Mouse (Mus musculus) cerebellum, postnatal 36 days (tissue): ENCODE data around the gene Evi2.

Experiments used
- DNase-seq, 2 experiments: peaks; one replicate each; pipeline ENCODE4 v3.0.0; 2021 to 2022; ENCODE audit warnings: mixed read lengths in 2 of 2

The Evi2 gene

DNA sequence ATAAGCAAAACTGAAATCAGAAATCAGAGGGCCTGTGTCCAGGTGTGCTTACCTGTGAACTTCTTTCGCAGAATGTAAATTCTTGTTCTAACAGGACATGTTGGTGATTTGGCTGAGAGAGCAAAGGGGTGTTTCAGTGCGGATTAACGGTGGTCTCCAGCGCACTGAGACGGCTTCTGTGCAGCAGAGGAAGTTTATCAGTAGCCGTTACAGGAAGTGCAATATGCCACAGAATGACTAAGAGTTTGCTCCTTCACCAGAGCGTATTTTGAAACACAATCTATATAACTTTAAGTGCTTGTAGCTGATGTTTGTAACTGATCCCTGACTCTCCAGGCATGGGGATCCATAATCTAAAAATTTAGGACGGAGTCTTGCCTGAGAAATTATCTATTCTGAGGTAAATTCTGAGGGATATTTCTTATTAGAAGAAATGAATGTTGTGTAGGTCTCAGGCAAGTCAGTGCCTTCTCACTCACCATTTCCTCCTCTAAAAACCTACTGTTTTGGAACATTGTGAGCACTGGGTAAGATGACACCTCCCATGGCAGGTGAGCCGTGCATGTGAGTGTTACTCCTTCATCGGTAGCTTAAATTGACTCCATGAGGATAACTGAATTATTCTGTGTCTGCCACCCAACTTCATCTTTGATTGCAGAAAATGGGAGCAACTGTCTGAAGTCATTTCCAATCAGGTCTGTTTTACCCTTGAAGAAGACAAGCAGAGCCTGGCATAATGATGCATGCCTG, 6.7 kb downstream of the Evi2 start, which contains the start of gene Evi2b:
Gene Evi2b (minus strand): TSS at position 203 of the 750 bp plus-strand sequence.
- DNase-seq, result no peak

- no peak for DNase-seq
Observed at GRCm38 (mm10) chr11:79522944-79523343, 7.4 kb downstream of the Evi2 start.

DNA sequence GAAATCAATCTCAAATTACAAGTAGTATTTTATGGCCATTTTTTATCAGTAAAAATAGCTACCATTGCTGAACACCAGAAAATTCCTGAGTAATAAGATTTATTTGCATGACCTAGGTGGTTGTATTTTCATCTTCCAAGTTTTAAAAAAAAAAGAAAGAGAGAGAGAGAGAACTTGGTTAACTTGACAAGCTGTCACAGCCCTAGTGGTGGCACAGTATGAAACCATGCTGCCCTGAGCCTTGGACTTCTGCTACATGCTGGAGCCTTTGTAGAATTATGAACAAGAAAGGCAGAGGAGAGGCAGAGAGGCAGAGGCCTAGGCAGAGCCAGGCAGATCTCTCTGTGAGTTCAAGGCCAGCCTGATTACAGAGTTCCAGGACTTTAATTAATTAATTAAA, 8.5 kb downstream of the Evi2 start:
- no peak for DNase-seq

DNA sequence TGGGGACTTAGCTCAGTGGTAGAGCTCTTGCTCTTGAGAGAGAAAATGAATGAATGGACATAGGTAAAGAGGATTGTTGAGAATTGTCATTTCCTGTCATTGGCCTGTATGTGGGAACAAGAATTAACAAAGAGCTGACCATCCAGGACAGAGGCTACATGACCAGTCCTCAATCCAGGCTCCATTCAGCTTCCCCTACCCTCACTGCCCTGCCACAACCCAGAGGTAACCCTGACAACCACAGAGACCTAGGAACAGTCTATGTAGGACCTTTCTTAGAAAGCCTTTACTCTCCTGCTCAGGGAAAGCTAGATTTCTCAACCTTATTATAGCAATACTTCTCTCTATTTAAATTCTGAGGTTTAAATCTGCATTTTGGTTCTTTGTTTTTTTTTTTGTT, 9.6 kb downstream of the Evi2 start:
- no peak for DNase-seq

DNA sequence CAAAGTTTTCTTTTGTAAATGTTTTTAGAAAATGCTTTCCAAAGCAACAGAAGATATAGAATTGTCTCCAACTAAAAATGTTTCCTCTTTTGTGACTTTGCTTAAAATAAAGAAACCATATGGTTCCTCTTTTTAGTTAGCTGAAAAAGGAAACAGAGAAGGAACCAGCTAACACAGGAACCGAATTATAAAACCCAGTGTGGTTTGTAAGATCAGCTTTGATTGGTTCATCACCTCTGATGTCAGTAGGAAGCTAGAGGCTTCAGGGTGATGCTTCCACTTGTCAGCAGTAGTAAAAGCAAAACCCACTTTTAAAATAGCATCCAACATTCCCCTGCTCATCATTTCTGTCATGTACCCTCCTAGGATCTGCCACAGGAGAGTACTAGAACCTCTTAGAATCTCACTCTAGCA, 10.5 kb downstream of the Evi2 start:
- DNase-seq, result no peak

DNA sequence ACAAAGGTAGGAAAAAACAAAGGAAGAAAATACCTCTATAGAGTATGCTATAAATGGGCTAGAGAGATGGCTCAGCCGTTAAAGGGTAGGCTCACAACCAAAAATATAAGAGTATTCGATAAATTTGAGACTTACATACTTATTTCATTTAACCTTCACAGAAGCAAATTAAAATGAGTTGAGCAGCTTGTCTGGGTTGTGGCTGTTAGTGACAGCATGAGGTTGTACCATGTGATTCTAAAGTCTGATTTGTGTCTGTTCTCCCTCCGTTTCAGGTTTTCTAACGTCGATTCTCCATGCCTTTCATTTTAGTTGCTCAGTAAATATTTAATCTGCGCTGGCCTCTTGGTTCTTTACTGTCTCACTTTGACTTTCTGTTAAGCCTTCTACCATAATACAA, 11.1 kb downstream of the Evi2 start:
- no peak for DNase-seq

DNA sequence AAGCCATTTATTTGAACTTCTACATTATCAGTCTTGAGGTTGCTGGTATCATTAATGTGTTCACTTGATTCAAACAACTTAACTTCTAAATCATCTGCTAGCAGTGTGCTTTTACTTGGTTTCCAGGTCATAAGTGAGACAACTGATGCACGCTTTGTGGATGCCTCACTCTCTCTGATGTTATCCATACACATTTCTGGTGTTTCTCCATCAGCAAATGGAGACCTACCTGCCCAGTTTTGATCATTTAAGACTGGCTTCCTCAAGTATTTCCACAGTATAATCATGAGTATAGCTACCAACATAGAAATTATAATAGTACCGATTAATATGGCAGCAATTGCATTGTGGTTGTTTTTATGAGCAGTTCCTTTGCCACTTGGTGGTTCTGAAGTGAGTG, 14.6 kb downstream of the Evi2 start:
- DNase-seq, result no peak

GRCm38 (mm10) chr11:79515331-79515730, 15.1 kb downstream of the Evi2 start:
- DNase-seq, result no peak

DNA sequence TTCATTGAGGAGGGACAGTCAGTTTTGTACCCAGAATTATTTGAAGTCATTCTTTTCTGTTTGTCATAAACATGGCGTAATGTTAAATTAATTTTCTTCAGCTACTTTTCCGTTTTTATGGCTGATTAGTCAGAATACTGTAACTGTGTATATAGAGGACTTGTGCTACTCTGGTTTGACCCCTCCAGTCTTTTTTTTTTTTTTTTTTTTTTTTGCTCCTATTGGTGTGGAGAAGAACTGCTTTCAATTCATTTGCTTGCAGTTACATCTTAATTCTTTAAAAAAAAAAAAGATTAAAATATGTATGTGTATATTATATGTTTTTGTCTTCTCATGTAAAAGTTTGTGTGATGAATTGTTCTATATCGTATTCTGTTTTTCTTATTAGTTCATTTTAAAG, 18.4 kb downstream of the Evi2 start:
- DNase-seq, result no peak

DNA sequence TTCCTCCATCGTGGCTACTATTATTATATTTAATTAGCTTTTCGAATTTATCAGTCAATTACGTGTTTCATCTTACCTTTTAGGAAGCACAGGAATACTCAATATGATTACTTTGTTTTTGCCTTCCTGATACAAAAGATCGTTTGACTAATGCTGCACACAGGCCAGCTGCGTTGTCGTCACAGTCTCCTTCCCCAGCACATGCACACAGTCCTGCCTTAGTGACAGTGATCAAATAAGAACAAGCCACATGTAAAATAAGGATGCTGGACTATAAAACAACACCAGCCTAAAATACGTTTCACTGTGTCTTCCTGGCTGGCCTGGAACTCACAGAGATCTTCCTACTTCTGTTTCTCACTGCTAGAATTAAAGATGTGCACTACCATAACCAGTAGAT, 25.9 kb downstream of the Evi2 start:
- DNase-seq, result no peak

DNA sequence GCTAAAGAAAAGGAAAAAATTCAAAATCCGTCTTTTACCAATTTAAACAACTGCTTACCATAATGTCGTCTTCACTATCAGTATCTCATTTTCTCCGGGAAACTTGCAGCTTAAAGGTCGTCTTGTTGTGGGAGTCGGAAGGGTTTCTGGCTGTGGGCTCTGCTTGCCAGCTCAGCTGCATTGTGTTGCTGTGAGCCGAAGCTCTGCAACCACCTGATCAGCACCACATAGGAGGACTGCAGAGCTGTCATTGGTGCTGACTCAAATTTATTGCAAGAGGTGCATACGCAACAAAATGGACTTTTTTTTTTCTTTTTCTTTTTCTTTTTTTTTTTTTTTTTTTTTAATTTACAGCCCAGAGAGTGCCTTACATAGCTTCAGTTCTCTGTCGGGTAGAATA, 26.5 kb downstream of the Evi2 start, which contains the start of gene Omg:
Gene Omg (minus strand): TSS at position 240 of the 400 bp plus-strand sequence.
- peak in 1 of 2 experiments; percentile 8 for DNase-seq

DNA sequence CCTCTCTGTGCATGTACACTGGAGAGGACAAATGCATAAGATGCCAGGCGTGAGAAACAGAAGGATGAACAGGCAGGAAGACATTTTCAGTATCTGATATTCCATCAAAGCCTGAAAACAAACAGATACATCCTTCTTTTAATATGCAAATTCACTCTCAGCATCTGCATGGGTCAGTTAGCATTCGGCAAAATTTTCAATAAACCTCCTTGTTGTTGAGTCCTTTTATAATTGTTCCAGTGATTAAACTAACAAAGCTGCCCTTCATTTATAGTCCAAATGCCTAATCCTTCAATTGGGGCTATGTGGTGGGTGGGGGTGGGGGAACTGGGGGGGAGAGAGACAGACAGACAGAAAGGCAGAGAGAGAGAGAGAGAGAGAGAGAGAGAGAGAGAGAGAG, 27.5 kb downstream of the Evi2 start:
- DNase-seq, result no peak

DNA sequence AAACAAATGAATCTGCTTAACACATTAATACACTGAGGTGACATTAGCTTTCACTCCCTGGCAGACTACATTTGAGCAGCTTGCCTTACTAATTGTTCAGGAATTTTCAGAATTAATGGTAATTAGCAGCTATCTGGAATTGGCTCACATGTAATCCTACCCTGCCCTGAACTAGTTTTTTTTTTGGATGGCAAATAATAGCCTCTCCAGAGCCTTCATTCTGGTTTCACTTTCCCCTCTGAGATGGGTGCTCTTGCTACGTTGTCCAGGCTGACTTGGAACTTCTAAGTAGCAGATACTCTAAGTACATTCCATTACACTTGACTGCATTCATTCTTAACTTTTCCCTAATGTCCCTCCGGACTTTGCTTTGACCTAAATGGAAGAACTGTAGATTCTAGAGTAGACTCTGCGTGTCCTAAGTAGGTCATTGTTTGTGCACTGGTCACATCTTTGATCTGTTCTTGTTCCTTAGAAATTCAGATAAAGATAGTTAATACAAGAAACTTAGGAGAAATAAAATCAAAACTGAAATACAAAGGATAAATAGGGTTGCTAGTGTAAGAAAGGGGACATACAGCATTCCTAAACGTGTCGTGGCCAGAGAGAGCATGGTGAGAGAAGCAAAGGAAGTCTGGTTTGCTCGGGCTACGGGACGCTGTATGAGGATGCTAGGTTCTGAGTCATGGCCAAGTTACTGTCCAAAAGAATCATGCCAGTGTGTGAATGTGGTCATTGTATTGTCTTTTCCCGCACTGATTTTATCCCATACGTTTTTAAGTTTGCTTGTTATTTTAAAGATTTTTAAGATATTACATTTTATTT, 35.2 kb downstream of the Evi2 start:
- no peak for DNase-seq

DNA sequence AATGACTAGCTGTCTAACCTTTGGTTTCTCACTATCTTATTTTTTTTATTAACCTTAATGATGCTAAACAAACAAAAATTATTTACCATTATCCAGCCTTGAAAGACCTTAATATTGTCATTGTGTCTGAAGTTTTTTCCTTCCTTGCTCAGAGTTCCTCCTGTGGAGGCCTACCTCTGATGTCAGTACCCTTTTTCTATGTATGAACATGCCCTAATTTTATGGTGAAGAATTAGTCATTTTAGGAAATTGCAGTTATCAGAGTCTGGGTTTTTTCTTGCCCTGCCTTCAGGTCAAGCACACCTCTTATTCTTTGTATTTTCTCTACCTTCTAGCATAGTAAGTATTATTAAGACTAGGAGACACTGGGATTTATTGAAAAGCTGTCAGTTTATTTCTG, 45.7 kb downstream of the Evi2 start:
- DNase-seq, result no peak

DNA sequence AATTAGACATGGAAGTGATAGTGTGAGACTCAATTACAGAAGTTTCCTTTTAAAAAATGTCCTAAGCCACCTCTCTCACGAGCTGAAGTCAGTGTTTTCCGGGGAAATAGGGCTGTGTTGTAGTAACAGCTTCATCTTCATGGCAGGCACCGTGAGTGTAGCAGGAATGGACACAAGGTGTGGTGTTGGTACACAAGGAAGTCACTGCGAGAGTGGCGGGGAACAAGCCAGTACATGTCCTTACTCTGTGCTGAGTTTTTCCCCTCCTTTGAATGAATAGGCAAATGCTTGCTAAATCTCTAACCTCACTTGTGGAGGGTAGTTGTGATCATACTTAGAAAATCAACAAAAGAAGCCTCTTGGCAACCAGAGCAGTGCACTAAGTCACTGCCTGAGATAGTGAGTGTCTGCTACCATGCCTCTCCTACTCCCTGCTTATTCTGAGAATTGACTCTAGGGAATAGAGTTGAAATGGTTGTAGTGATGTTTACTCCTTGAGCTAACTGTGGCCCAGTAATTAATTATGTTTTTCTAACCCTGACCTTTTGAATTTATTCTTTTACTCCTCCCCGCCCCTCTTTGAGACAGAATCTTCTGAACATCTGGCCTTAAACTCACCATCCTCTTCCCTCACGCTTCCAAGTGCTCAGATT, 46.4 kb downstream of the Evi2 start:
- no peak for DNase-seq

DNA sequence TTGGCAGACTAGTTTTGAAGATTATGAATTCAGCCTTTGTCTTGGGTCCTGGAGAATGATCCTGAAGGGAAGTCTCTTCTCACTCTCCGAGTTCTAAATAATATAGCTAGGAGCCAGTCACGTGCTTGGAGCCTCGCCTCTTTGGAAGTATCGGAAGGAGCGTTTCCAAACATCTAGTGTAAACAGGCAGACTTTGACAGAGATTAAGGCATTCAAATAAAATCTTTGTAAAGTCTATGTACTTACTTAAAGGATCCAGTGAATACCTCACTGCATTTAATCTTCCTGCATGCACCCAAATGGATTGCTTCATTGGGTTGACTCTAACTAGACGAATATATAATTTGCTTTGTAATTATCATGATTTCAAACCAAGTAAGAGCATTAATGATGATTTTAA, 47.0 kb downstream of the Evi2 start:
- no peak for DNase-seq

DNA sequence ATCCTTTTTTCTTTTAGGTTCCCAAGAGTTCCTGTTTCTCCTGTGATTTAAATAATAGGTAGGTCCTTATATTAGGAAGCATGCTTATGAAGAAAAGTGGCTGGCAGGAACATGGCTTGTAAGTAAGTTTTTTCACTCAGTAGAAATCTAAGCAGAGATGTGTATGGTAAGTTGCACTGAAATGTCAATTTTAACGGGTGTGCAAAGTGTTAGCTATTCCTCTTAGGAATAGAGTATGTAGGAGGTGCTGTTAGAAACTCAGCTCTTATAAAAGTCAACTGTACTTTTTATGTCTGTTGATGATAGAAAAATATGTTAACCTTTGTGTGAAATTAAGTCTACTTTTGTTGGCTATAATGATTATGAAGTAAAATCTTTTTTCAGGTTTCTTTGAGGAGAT, 62.3 kb downstream of the Evi2 start:
- DNase-seq, result no peak
